Mouse (Mus musculus) intestine, embryonic 16.5 days (tissue): ENCODE measurements around the gene Med12l. TPM values are rescaled to one million over a fixed set of nuclear protein-coding genes. Genes with fewer than 3 reads are reported as not detected.

Experiments
- ATAC-seq: fragments of 200-750 bp; cut with Nextera tagmentation; 2 replicates; pipeline ENCODE4 v1.8.0; 2017; ENCODE audit warnings: moderate TSS enrichment, moderate library complexity
- H3K27ac ChIP-seq: fragments of 300-500 bp; sonication (generic); 2 replicates; pipeline ENCODE4 v1.5.1; 2014; ENCODE audit warnings: mild to moderate bottlenecking, low read length
- H3K27me3 ChIP-seq: fragments of 300-500 bp; sonication (generic); replicated peaks from 2 replicates; pipeline ENCODE4 v1.6.1; 2014; ENCODE audit warnings: low read length, control low read depth, mixed read lengths; ENCODE audit not compliant: control insufficient read depth, insufficient read depth
- H3K36me3 ChIP-seq: fragments of 300-500 bp; sonication (generic); 2 replicates; pipeline ENCODE4 v1.6.1; 2014; ENCODE audit warnings: low read length, control low read depth; ENCODE audit not compliant: control insufficient read depth, insufficient read depth
- H3K4me1 ChIP-seq: fragments of 300-500 bp; sonication (generic); 2 replicates; pipeline ENCODE4 v1.6.1; 2014; ENCODE audit warnings: low read length, control low read depth, mixed read lengths; ENCODE audit not compliant: control insufficient read depth, insufficient read depth
- H3K4me2 ChIP-seq: fragments of 300-500 bp; sonication (generic); 2 replicates; pipeline ENCODE4 v1.6.1; 2014; ENCODE audit warnings: low read depth, low read length, control low read depth
- H3K4me3 ChIP-seq: fragments of 300-500 bp; sonication (generic); 2 replicates; pipeline ENCODE4 v1.5.1; 2014; ENCODE audit warnings: mild to moderate bottlenecking, low read length
- H3K9ac ChIP-seq: fragments of 300-500 bp; sonication (generic); 2 replicates; pipeline ENCODE4 v1.6.1; 2014; ENCODE audit warnings: low read depth, low read length
- H3K9me3 ChIP-seq: fragments of 300-500 bp; sonication (generic); 2 replicates; pipeline ENCODE4 v1.6.1; 2016; ENCODE audit warnings: low read length, control low read depth; ENCODE audit not compliant: control insufficient read depth
- WGBS: fragments of 180-500 bp; shearing (Covaris S2); extraction: QIAGEN DNeasy Blood & Tissue Kit; methylation state at CpG from one replicate; pipeline ENCODE4 v1.1.7; 2014; 5-methylcytosine and 5-hydroxymethylcytosine counted together
- polyA plus RNA-seq: library from polyadenylated mRNA; unstranded; fragments of >200 nt; fragmentation: Nextera tagmentation; extraction: Ambion mirVana; gene quantifications from 2 replicates; pipeline ENCODE4 v1.2.1, GENCODE M21; 2015

Med12l gene
- polyA plus RNA-seq, 1 experiment from 2014 or later: 0.65 TPM

DNA sequence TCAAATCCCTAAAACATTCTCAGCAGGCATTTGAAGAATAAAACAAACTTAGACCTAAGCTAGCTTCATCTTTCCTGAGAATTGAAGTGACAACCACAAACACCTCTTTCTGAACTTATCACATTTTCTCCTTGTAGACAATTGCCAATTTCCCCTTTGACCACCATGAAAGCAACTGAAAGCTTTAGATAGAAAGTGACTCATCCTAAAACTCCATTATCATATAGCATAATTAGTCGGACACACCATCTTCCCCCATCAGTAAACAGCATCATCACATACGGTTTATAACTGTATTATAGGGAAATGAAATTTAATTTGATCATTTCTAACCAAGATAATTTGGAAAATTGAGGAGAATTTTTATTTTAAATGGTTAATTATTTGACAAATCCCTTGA, 216.7 kb downstream of the Med12l start:
- Histone ChIP-seq H3K4me3 (no peak overlapping the region), H3K36me3 (no peaks in the 10 kb centered on the region), H3K27ac (no peak overlapping the region), H3K4me2 (no peak overlapping the region), H3K9me3 (no peaks in the 10 kb centered on the region), H3K9ac (no peak overlapping the region), H3K4me1 (no peaks in the 10 kb centered on the region), H3K27me3 (no peaks in the 10 kb centered on the region)
- 87% methylated on average over 2 of the region's 2 CpGs for WGBS
- no peak for ATAC-seq

- Histone ChIP-seq H3K36me3 (no peaks in the 10 kb centered on the region), H3K4me3 (no peak overlapping the region), H3K27ac (no peak overlapping the region), H3K4me2 (no peak overlapping the region), H3K9ac (no peak overlapping the region), H3K9me3 (no peaks in the 10 kb centered on the region), H3K27me3 (no peaks in the 10 kb centered on the region), H3K4me1 (peaks cover 5% of the 10 kb centered on the region; the same call in 1 of the 2 replicates)
- no peak for ATAC-seq
Measured at GRCm38 (mm10) chr3:59225411-59225810, 219.8 kb downstream of the Med12l start.

DNA sequence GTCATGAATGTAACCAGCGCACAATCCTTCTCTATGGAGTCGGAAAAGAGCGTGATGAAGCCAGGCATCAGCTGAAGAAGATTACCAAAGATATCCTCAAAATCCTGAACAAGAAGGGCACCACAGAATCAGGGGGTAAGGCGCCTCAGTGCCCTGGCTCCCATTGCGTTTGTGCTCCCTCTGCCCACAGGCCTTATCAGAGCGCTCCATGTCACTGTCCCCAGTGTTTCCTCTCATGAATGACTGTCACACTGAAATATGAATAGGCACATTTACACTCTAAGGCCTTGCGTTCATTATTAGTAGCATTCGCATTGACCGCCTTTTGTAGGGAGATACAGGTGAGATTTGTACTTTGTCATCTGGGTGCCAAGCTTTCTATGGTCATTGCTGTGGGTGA, 222.1 kb downstream of the Med12l start:
- H3K36me3 ChIP-seq: no peaks in the 10 kb centered on the region
- no peak overlapping the region for H3K27ac ChIP-seq
- H3K27me3 ChIP-seq: no peaks in the 10 kb centered on the region
- WGBS: 97% methylated on average over 9 of the region's 9 CpGs
- H3K4me2 ChIP-seq: no peak overlapping the region
- peaks cover 5% of the 10 kb centered on the region; the same call in 1 of the 2 replicates for H3K4me1 ChIP-seq
- H3K4me3 ChIP-seq: no peak overlapping the region
- H3K9ac ChIP-seq: no peak overlapping the region
- H3K9me3 ChIP-seq: no peaks in the 10 kb centered on the region
- ATAC-seq: no peak

DNA sequence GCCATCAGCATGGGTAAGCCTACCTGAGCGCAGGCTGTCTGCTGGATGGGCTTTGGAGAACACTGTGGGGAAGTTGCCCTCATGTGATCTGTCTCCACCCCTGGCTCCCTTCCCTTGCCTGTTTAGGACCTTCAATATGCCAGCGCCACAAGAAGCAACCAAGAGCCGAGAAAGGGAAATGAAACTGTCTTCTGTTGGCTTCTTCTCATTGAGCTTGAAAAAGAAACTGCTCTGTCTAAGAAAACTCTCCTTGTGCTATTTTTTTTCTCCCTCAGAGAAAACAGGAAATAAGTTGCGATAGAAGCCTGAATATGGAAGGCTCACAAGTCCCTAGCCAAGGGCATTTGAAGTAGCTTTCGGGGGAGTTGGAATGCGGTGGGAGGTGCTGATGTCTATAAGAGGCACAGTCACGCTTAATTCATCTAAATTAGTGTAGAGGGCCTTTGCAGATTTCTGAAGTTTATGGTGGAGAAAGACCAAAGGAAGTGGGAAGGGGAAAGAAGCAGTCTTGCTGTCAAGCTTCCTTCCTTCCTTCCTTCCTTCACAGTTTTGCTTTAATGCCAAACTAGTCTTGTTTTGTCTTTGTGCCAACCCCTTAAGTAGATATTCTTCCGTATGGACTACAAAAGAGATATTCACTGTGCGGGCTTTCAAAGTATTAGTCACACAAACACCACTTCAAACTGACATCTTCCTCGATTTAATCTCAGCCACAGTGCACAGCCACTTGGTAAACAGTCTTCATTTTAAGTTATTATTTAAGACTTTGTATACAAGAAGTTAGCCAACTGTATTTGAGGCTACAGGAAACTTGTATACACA, 223.3 kb downstream of the Med12l start:
- Histone ChIP-seq H3K36me3 (no peaks in the 10 kb centered on the region), H3K9me3 (no peaks in the 10 kb centered on the region), H3K4me3 (no peak overlapping the region), H3K4me1 (peaks cover 5% of the 10 kb centered on the region; the same call in 1 of the 2 replicates), H3K4me2 (peak overlapping the region; percentile 17; the same call in 1 of the 2 replicates), H3K27me3 (no peaks in the 10 kb centered on the region), H3K9ac (no peak overlapping the region; the same call in 1 of the 2 replicates), H3K27ac (peak overlapping the region; percentile 56)
- peak; percentile 67 for ATAC-seq
- WGBS: 54% methylated on average over 10 of the region's 10 CpGs

DNA sequence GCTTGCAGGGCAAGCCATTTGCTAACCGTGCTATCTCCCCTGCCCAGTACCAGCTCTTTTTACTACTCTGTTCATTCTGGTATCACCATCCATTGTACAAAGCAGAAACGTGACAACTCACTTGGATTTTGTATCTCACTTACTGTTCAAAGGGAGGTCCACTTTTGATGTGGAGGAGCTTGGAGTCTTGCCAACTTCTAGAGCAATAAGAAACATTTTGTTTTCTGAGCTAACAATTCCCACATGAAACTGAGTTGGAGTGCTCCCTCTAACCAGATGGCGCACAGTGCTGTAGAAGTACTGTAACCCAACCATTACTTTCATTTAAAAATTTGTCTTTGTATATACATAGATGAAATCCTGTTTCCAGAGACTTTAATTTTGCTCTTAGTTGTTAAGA, 225.3 kb downstream of the Med12l start:
- Histone ChIP-seq H3K9me3 (no peaks in the 10 kb centered on the region), H3K27me3 (no peaks in the 10 kb centered on the region), H3K36me3 (no peaks in the 10 kb centered on the region), H3K4me3 (no peak overlapping the region), H3K4me2 (no peak overlapping the region), H3K27ac (no peak overlapping the region), H3K9ac (no peak overlapping the region), H3K4me1 (peaks cover 5% of the 10 kb centered on the region; the same call in 1 of the 2 replicates)
- 76% methylated on average over 3 of the region's 3 CpGs for WGBS
- ATAC-seq: no peak

DNA sequence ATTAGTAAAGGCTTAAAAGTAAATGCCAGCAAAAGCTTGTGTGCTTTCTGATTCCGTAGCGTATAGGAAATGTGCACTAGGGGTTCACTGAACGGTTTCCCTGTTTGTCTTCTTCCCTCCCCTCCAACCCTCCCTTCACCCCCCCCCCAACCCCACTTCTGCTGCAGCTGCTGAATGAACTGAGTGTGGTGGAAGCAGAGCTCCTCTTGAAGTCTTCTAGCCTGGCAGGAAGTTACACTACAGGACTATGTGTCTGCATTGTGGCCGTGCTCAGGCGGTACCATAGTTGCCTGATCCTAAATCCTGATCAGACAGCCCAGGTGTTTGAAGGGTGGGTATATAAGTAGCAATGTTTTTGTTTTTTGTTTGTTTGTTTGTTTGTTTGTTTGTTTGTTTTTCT, 229.3 kb downstream of the Med12l start:
- no peaks in the 10 kb centered on the region for H3K9me3 ChIP-seq
- H3K27me3 ChIP-seq: no peaks in the 10 kb centered on the region
- no peak overlapping the region for H3K4me2 ChIP-seq
- no peaks in the 10 kb centered on the region for H3K4me1 ChIP-seq
- no peak overlapping the region for H3K4me3 ChIP-seq
- H3K36me3 ChIP-seq: no peaks in the 10 kb centered on the region
- H3K9ac ChIP-seq: no peak overlapping the region
- no peak overlapping the region for H3K27ac ChIP-seq
- no peak for ATAC-seq
- WGBS: 55% methylated on average over 5 of the region's 5 CpGs

DNA sequence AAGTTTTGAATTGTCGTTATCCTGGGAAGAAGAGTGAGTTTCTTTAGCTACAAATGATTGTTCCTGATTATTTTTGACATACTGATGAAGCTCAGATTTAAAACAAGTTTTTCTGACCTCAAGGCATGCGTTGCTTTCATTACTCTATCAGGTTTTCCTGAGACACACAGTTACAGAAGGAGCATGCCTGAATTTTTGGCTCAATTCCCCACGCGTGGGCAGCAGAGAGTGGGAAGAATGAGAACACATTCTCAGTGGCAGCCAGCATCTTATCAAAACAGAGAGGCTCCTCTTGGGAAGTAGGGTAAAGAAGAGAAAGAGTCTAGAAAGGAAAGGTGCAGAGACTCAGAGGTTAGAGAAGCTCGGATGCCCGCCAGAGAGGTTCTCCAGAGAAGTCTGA, 237.8 kb downstream of the Med12l start:
- H3K4me3 ChIP-seq: no peak overlapping the region
- no peak overlapping the region for H3K4me2 ChIP-seq
- WGBS: 73% methylated on average over 6 of the region's 6 CpGs
- H3K27me3 ChIP-seq: no peaks in the 10 kb centered on the region
- no peak overlapping the region for H3K9ac ChIP-seq
- no peak for ATAC-seq
- no peaks in the 10 kb centered on the region for H3K4me1 ChIP-seq
- H3K9me3 ChIP-seq: no peaks in the 10 kb centered on the region
- H3K36me3 ChIP-seq: no peaks in the 10 kb centered on the region
- no peak overlapping the region for H3K27ac ChIP-seq

DNA sequence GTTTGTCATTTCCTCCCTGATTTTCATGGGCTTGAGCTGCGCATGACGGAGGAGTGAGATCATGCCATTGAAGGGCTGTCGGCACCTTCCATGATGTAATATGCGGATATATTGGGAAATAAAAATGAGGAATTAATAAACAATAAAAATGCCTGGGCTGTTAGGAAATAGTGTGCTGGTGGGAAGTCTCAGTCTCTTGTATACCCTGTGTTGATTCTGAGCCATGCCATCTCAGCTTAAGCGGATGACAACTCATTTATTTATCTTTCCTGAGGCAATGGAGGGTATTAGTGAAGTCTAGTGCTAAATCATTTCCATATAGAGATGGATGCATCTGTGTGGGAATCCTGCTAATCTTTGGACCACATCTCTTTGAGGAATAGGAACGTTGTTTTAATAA, 242.4 kb downstream of the Med12l start:
- WGBS: 85% methylated on average over 6 of the region's 6 CpGs
- Histone ChIP-seq H3K4me2 (no peak overlapping the region), H3K9me3 (no peaks in the 10 kb centered on the region), H3K4me3 (no peak overlapping the region), H3K36me3 (no peaks in the 10 kb centered on the region), H3K27me3 (no peaks in the 10 kb centered on the region), H3K27ac (no peak overlapping the region), H3K4me1 (no peaks in the 10 kb centered on the region), H3K9ac (no peak overlapping the region)
- no peak for ATAC-seq

- Histone ChIP-seq H3K4me1 (no peaks in the 10 kb centered on the region), H3K27ac (no peak overlapping the region), H3K27me3 (no peaks in the 10 kb centered on the region), H3K9ac (no peak overlapping the region), H3K9me3 (no peaks in the 10 kb centered on the region), H3K4me2 (no peak overlapping the region), H3K4me3 (no peak overlapping the region), H3K36me3 (no peaks in the 10 kb centered on the region)
- ATAC-seq: no peak
- WGBS: 100% methylated on average over 1 of the region's 1 CpGs
Measured at GRCm38 (mm10) chr3:59250454-59250853, 244.8 kb downstream of the Med12l start.
